ENCODE assay signal across 19 mouse cellular contexts in the genomic region with DNA sequence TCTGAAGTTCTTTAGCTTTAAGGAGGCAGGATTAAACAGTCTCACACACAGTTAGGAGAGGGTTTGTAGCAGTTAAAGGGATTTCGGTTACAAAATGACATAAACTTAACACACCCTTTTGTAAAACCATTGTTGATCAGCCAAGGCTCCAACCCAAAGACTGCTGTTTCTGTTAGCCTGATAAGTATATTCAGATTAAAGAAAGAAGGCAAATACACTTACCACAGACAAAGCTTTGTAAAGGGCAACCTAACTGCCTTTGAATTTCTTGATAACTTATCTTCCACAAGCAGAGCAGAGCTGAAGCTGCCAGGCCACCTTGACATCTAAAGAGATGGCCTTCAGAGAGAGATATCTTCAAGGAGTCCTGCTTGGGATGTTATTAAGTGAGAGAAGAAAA.
A peak's percentile ranks its signal among the peaks of the same experiment; 100 is the strongest.
DNase-seq lines count a peak whose midpoint lies in the region; ATAC-seq and TF ChIP-seq lines count a peak whose summit lies in the region.
"Had no signal": no experiment of that assay in that cellular context is flagged by ENCODE, and none has a peak within 500 bp of the region (broad histone marks: within the 10 kb centered on the region; RNA-seq: fewer than 3 reads in every experiment).

No protein-coding gene starts in this region.

- peaks cover 5% of the 10 kb centered on the region; the same call in 1 of the 2 replicates for H3K4me1 ChIP-seq in intestine, embryonic 14.5 days (replicated peaks; ENCODE audit: control insufficient read depth, insufficient read depth, low read length)
- H3K4me1 ChIP-seq in intestine, postnatal 0 days (replicated peaks; ENCODE audit: control insufficient read depth, insufficient read depth, low read length) = no peaks in the 10 kb centered on the region
- H3K4me1 ChIP-seq in liver, embryonic 13.5 days (replicated peaks) = peaks cover 43% of the 10 kb centered on the region
- no peaks in the 10 kb centered on the region for H3K4me1 ChIP-seq in stomach, embryonic 14.5 days (ENCODE audit: control insufficient read depth, insufficient read depth, low read length)
- peaks cover 4% of the 10 kb centered on the region; the same call in 1 of the 2 replicates for H3K4me1 ChIP-seq in heart, embryonic 12.5 days (replicated peaks)

- peak overlapping the region; percentile 63 for H3K27ac ChIP-seq in intestine, embryonic 14.5 days (ENCODE audit: low read depth)
- H3K27ac ChIP-seq in intestine, postnatal 0 days (ENCODE audit: low read depth, low read length) = no peak overlapping the region
- peak overlapping the region; percentile 48 for H3K27ac ChIP-seq in liver, embryonic 13.5 days
- 0 out of 2 replicates have a peak overlapping the region, but pooled peaks have one; percentile 15 for H3K27ac ChIP-seq in stomach, embryonic 14.5 days (ENCODE audit: low read length)
- no peak overlapping the region for H3K27ac ChIP-seq in heart, embryonic 12.5 days (ENCODE audit: poor library complexity, severe bottlenecking)
- H3K27ac ChIP-seq: forebrain, embryonic 10.5 days; hindbrain, embryonic 15.5 days had no signal

- TF ChIP-seq CTCF in intestine, postnatal 0 days (IDR thresholded peaks at IDR 0.05; ENCODE audit: low read depth) = no peak

- 39% methylated on average over 1 of the region's 1 CpGs for WGBS in intestine, embryonic 14.5 days
- WGBS in intestine, postnatal 0 days = 27% methylated on average over 1 of the region's 1 CpGs
- WGBS in liver, embryonic 13.5 days (ENCODE audit: insufficient replicate concordance) = 3% methylated on average over 1 of the region's 1 CpGs
- WGBS in stomach, embryonic 14.5 days = 49% methylated on average over 1 of the region's 1 CpGs
- WGBS in heart, embryonic 12.5 days = 38% methylated on average over 1 of the region's 1 CpGs

- ATAC-seq in intestine, embryonic 14.5 days (replicated peaks; ENCODE audit: low FRiP score, low TSS enrichment, low read depth) = no peak
- no peak for ATAC-seq in intestine, postnatal 0 days
- peak; percentile 91 for ATAC-seq in liver, embryonic 13.5 days (ENCODE audit: low read depth)
- no peak for ATAC-seq in stomach, embryonic 14.5 days (ENCODE audit: insufficient number of reproducible peaks, insufficient read depth, low FRiP score, low read depth)
- no peak for ATAC-seq in heart, embryonic 12.5 days (ENCODE audit: insufficient number of reproducible peaks, low FRiP score)
- ATAC-seq: lung, postnatal 0 days had no signal

- no peak overlapping the region for H3K4me3 ChIP-seq in intestine, embryonic 14.5 days (ENCODE audit: low read depth, low read length)
- no peak overlapping the region for H3K4me3 ChIP-seq in intestine, postnatal 0 days (ENCODE audit: low read depth, low read length)
- H3K4me3 ChIP-seq in liver, embryonic 13.5 days (replicated peaks) = no peak overlapping the region
- no peak overlapping the region for H3K4me3 ChIP-seq in stomach, embryonic 14.5 days (ENCODE audit: low read depth, low read length)
- H3K4me3 ChIP-seq in heart, embryonic 12.5 days = no peak overlapping the region
- H3K4me3 ChIP-seq: forebrain, embryonic 10.5 days; hindbrain, embryonic 15.5 days had no signal

- H3K4me2 ChIP-seq in intestine, embryonic 14.5 days (ENCODE audit: low read length) = no peak overlapping the region
- no peak overlapping the region for H3K4me2 ChIP-seq in intestine, postnatal 0 days (replicated peaks; ENCODE audit: low read depth)
- no peak overlapping the region for H3K4me2 ChIP-seq in liver, embryonic 13.5 days
- no peak overlapping the region for H3K4me2 ChIP-seq in stomach, embryonic 14.5 days (replicated peaks; ENCODE audit: low read depth, low read length)
- no peak overlapping the region for H3K4me2 ChIP-seq in heart, embryonic 12.5 days
- H3K4me2 ChIP-seq: heart, embryonic 11.5 days; hindbrain, embryonic 15.5 days had no signal

- DNase-seq in intestine, embryonic 14.5 days (ENCODE audit: low spot score) = no peak
- peak; percentile 44 for DNase-seq in c-Kit-positive CD71-positive TER-119-positive erythroid progenitor cells, embryonic 14.5 days (ENCODE audit: low spot score)
- peak; percentile 40 for DNase-seq in liver, embryonic 13.5 days
- DNase-seq in cerebellum, postnatal 36 days = no peak
- no peak for DNase-seq in thymus, postnatal 10 days (ENCODE audit: low spot score in 2 of 2)
- DNase-seq: adrenal gland, postnatal 25 days; cerebellum, adult 9-10 months; gastrocnemius, postnatal 25 days; kidney, adult 2 months; kidney, postnatal 25 days; right cerebral cortex, postnatal 25 days; thymus, adult 2 months had no signal

- no peaks in the 10 kb centered on the region for H3K9me3 ChIP-seq in intestine, embryonic 14.5 days (ENCODE audit: control insufficient read depth, low read length)
- H3K9me3 ChIP-seq in intestine, postnatal 0 days (ENCODE audit: control insufficient read depth) = no peaks in the 10 kb centered on the region
- no peaks in the 10 kb centered on the region for H3K9me3 ChIP-seq in liver, embryonic 13.5 days (replicated peaks)
- no peaks in the 10 kb centered on the region for H3K9me3 ChIP-seq in stomach, embryonic 14.5 days (ENCODE audit: control insufficient read depth, low read depth, low read length)
- H3K9me3 ChIP-seq in heart, embryonic 12.5 days (replicated peaks) = no peaks in the 10 kb centered on the region
- H3K9me3 ChIP-seq: forebrain, embryonic 10.5 days; hindbrain, embryonic 15.5 days had no signal

- no peaks in the 10 kb centered on the region for H3K27me3 ChIP-seq in intestine, embryonic 14.5 days (replicated peaks; ENCODE audit: control insufficient read depth, insufficient read depth, low read length)
- no peaks in the 10 kb centered on the region for H3K27me3 ChIP-seq in intestine, postnatal 0 days (replicated peaks; ENCODE audit: control insufficient read depth, insufficient read depth, low read length)
- no peaks in the 10 kb centered on the region for H3K27me3 ChIP-seq in liver, embryonic 13.5 days
- no peaks in the 10 kb centered on the region for H3K27me3 ChIP-seq in stomach, embryonic 14.5 days (ENCODE audit: control insufficient read depth, insufficient read depth, low read length)
- H3K27me3 ChIP-seq in heart, embryonic 12.5 days (replicated peaks) = no peaks in the 10 kb centered on the region
- H3K27me3 ChIP-seq: hindbrain, embryonic 15.5 days had no signal

- H3K36me3 ChIP-seq in intestine, embryonic 14.5 days (ENCODE audit: control insufficient read depth, insufficient read depth, low read length) = no peaks in the 10 kb centered on the region
- no peaks in the 10 kb centered on the region for H3K36me3 ChIP-seq in intestine, postnatal 0 days (ENCODE audit: control insufficient read depth, insufficient read depth)
- H3K36me3 ChIP-seq in liver, embryonic 13.5 days = no peaks in the 10 kb centered on the region
- no peaks in the 10 kb centered on the region for H3K36me3 ChIP-seq in stomach, embryonic 14.5 days (ENCODE audit: control insufficient read depth, insufficient read depth, low read length)
- H3K36me3 ChIP-seq in heart, embryonic 12.5 days = no peaks in the 10 kb centered on the region
- H3K36me3 ChIP-seq: forebrain, embryonic 10.5 days; hindbrain, embryonic 15.5 days had no signal

- H3K9ac ChIP-seq in intestine, embryonic 14.5 days (ENCODE audit: low read length) = no peak overlapping the region
- H3K9ac ChIP-seq in intestine, postnatal 0 days (ENCODE audit: low read depth, low read length) = no peak overlapping the region
- H3K9ac ChIP-seq in liver, embryonic 13.5 days = no peak overlapping the region
- H3K9ac ChIP-seq in stomach, embryonic 14.5 days (replicated peaks; ENCODE audit: low read depth, low read length) = no peak overlapping the region
- H3K9ac ChIP-seq in heart, embryonic 12.5 days = no peak overlapping the region
- H3K9ac ChIP-seq: hindbrain, embryonic 15.5 days had no signal

Comparison
In these comparisons a context has a peak if more than half of its experiments do, and no peak if none do; other contexts are left out.
1. H3K27ac ChIP-seq: peak in intestine, embryonic 14.5 days (single experiment), liver, embryonic 13.5 days (single experiment) and stomach, embryonic 14.5 days (single experiment); none in intestine, postnatal 0 days (single experiment) and heart, embryonic 12.5 days (single experiment).
2. DNase-seq: peak in c-Kit-positive CD71-positive TER-119-positive erythroid progenitor cells, embryonic 14.5 days (single experiment) and liver, embryonic 13.5 days (single experiment); none in intestine, embryonic 14.5 days (single experiment), cerebellum, postnatal 36 days (0 of 2) and thymus, postnatal 10 days (0 of 2).